ENCODE assay signal across 15 mouse cellular contexts in genomic region chr16:24139109-24139508, GRCm38 (mm10).
"Had no signal": no experiment of that assay in that cellular context is flagged by ENCODE, and none has a peak within 500 bp of the region (broad histone marks: within the 10 kb centered on the region; RNA-seq: fewer than 3 reads in every experiment).

No protein-coding gene starts in this region.

- H3K36me3 ChIP-seq: neural tube, embryonic 13.5 days; neural tube, embryonic 15.5 days; stomach, embryonic 15.5 days had no signal

- H3K27me3 ChIP-seq: neural tube, embryonic 13.5 days; neural tube, embryonic 15.5 days; stomach, embryonic 15.5 days had no signal

- H3K4me3 ChIP-seq: neural tube, embryonic 13.5 days; neural tube, embryonic 15.5 days; stomach, embryonic 15.5 days had no signal

- DNase-seq: retina, postnatal 1 day; right cerebral cortex, adult 18-20 months; right cerebral cortex, postnatal 14 days; right cerebral cortex, postnatal 25 days; right cerebral cortex, postnatal 4 days; spleen, adult 18-20 months; thymus, adult 18-20 months; thymus, adult 2 months; thymus, postnatal 25 days; thymus, postnatal 36 days; thymus, postnatal 4 days had no signal

- H3K9me3 ChIP-seq: neural tube, embryonic 13.5 days; neural tube, embryonic 15.5 days; stomach, embryonic 15.5 days had no signal

- H3K9ac ChIP-seq: neural tube, embryonic 13.5 days; neural tube, embryonic 15.5 days; stomach, embryonic 15.5 days had no signal

- H3K4me2 ChIP-seq: neural tube, embryonic 13.5 days; neural tube, embryonic 15.5 days; stomach, embryonic 15.5 days had no signal

- H3K4me1 ChIP-seq: neural tube, embryonic 13.5 days; neural tube, embryonic 15.5 days; stomach, embryonic 15.5 days had no signal

- H3K27ac ChIP-seq: neural tube, embryonic 13.5 days; neural tube, embryonic 15.5 days; stomach, embryonic 15.5 days; stomach, postnatal 0 days had no signal
